9 mouse cellular contexts compared by ENCODE assay signal in genomic region chr11:75904501-75904900, GRCm38 (mm10). TPM values are rescaled to one million over a fixed set of nuclear protein-coding genes. Genes with fewer than 3 reads are reported as not detected.
DNase-seq lines count a peak whose midpoint lies in the region; ATAC-seq and TF ChIP-seq lines count a peak whose summit lies in the region.
"Had no signal": no experiment of that assay in that cellular context is flagged by ENCODE, and none has a peak within 500 bp of the region (broad histone marks: within the 10 kb centered on the region; RNA-seq: fewer than 3 reads in every experiment).

No protein-coding gene starts in this region.

- H3K4me1 ChIP-seq in lung, embryonic 14.5 days (ENCODE audit: insufficient read depth), result peaks cover 5% of the 10 kb centered on the region; the same call in 1 of the 2 replicates
- H3K4me1 ChIP-seq in lung, adult 2 months (ENCODE audit: control insufficient read depth, insufficient read depth, low read length), result peaks cover 6% of the 10 kb centered on the region
- peaks cover 34% of the 10 kb centered on the region for H3K4me1 ChIP-seq in kidney, embryonic 14.5 days (ENCODE audit: control insufficient read depth, insufficient read depth, low read length)

- peak overlapping the region; percentile 54; the same call in 1 of the 2 replicates for H3K27ac ChIP-seq in lung, embryonic 14.5 days (ENCODE audit: low read depth)
- peak overlapping the region; percentile 87 for H3K27ac ChIP-seq in kidney, embryonic 14.5 days (ENCODE audit: low read depth, low read length)

- H3K27me3 ChIP-seq in lung, embryonic 14.5 days (ENCODE audit: insufficient read depth, low read length), result no peaks in the 10 kb centered on the region
- H3K27me3 ChIP-seq in kidney, embryonic 14.5 days (ENCODE audit: control insufficient read depth, insufficient read depth, low read length), result no peaks in the 10 kb centered on the region

- TF ChIP-seq CTCF in lung, embryonic 14.5 days (IDR thresholded peaks at IDR 0.05; ENCODE audit: low read depth), result no peak
- TF ChIP-seq CTCF in lung, adult 2 months (IDR thresholded peaks at IDR 0.05; ENCODE audit: insufficient read depth, low read length), result no peak

- 0 out of 2 replicates have a peak, but pooled peaks cover 3% of the 10 kb centered on the region for H3K9me3 ChIP-seq in lung, embryonic 14.5 days (ENCODE audit: low read depth, low read length)
- H3K9me3 ChIP-seq in kidney, embryonic 14.5 days (ENCODE audit: control insufficient read depth, low read length), result peaks cover 3% of the 10 kb centered on the region; the same call in 1 of the 2 replicates

- 18% methylated on average over 5 of the region's 5 CpGs for whole genome bisulfite sequencing in lung, embryonic 14.5 days
- 43% methylated on average over 5 of the region's 5 CpGs for WGBS in lung, adult 2 months
- WGBS in kidney, embryonic 14.5 days, result 18% methylated on average over 5 of the region's 5 CpGs

- no peak for TF ChIP-seq POLR2A in lung, adult 2 months (IDR thresholded peaks at IDR 0.05; ENCODE audit: borderline replicate concordance, extremely low read depth, low read depth, low read length)

- no peak overlapping the region for H3K4me2 ChIP-seq in lung, embryonic 14.5 days
- H3K4me2 ChIP-seq in kidney, embryonic 14.5 days (replicated peaks; ENCODE audit: low read depth, low read length), result peak overlapping the region; percentile 24

- peak; percentile 35 for DNase-seq in lung, embryonic 14.5 days
- DNase-seq in lung, adult 2 months, result no peak
- DNase-seq in embryo, embryonic 9.5 days (ENCODE audit: extremely low spot score), result peak; percentile 19
- peak; percentile 50 for DNase-seq in mesoderm, embryonic 11.5 days (ENCODE audit: low read depth, low spot score)
- DNase-seq in thymus, postnatal 25 days, result no peak
- DNase-seq in left cerebral cortex, postnatal 10 days (ENCODE audit: extremely low spot score in 1 of 2, low spot score in 2 of 2), result no peak
- DNase-seq in cerebellum, adult 9-11 months, result no peak
- DNase-seq: thymus, postnatal 4 days had no signal

- H3K9ac ChIP-seq in lung, embryonic 14.5 days, result no peak overlapping the region
- peak overlapping the region; percentile 37; the same call in 1 of the 2 replicates for H3K9ac ChIP-seq in kidney, embryonic 14.5 days (ENCODE audit: low read depth, low read length)

- no peaks in the 10 kb centered on the region for H3K36me3 ChIP-seq in lung, embryonic 14.5 days (ENCODE audit: insufficient read depth)
- H3K36me3 ChIP-seq in kidney, embryonic 14.5 days (ENCODE audit: control insufficient read depth, insufficient read depth, low read length), result no peaks in the 10 kb centered on the region

- H3K4me3 ChIP-seq in lung, embryonic 14.5 days (ENCODE audit: low read depth, low read length), result no peak overlapping the region
- H3K4me3 ChIP-seq in lung, adult 2 months (replicated peaks; ENCODE audit: extremely low read depth, low read depth, low read length), result no peak overlapping the region
- no peak overlapping the region for H3K4me3 ChIP-seq in kidney, embryonic 14.5 days (ENCODE audit: low read length)

- intact Hi-C loops in left cerebral cortex, postnatal 10 days (cut with DNase I), result loop anchor here (5.0 kb wide), 1 partner anchor 122 kb away; no protein-coding TSS in a partner anchor

- peak; percentile 61 for ATAC-seq in lung, embryonic 14.5 days (ENCODE audit: insufficient read depth)
- peak; percentile 78 for ATAC-seq in kidney, embryonic 14.5 days (ENCODE audit: low FRiP score, low TSS enrichment)

RNA-seq across cellular contexts. Expression of gene Rph3al, which starts 33.7 kb away (rescaled TPM):
- polyA plus RNA-seq in lung, embryonic 14.5 days (2014; fragmentation: Nextera tagmentation; extraction: Ambion mirVana), result 5.3 and 6.7 TPM in 2 replicates
- 15.5 and 17.7 TPM in 2 replicates for polyA plus RNA-seq in lung, adult 2 months (2012; rRNA removed)
- 8.8 and 13.1 TPM in 2 replicates for polyA plus RNA-seq in kidney, embryonic 14.5 days (2014; fragmentation: Nextera tagmentation; extraction: Ambion mirVana)
- total RNA-seq in left cerebral cortex, postnatal 10 days (2021), result 1 to 10 TPM; 3.1 to 3.8 TPM

Comparison
In these comparisons a context has a peak if more than half of its experiments do, and no peak if none do; other contexts are left out.
1. DNase-seq: peak in lung, embryonic 14.5 days (single experiment), embryo, embryonic 9.5 days (single experiment) and mesoderm, embryonic 11.5 days (single experiment); none in lung, adult 2 months (single experiment), thymus, postnatal 25 days (single experiment), left cerebral cortex, postnatal 10 days (0 of 2) and cerebellum, adult 9-11 months (single experiment).